Mouse (Mus musculus) erythroid progenitor cell, adult 5-6 weeks (primary cell): ENCODE data around the gene Tbc1d22a. TPM values are rescaled to one million over a fixed set of nuclear protein-coding genes. Genes with fewer than 3 reads are reported as not detected.

ENCODE experiments used
- ATAC-seq: replicated peaks from 2 replicates; pipeline ENCODE4 v1.8.0; 2016; ENCODE audit warnings: moderate number of reproducible peaks, mild to moderate bottlenecking, moderate TSS enrichment, inconsistent platforms; ENCODE audit not compliant: poor library complexity, low FRiP score, severe bottlenecking
- total RNA-seq, 2 experiments: library from RNA; stranded (forward) in 1 of 2; stranded (reverse) in 1 of 2; fragments of 150-400 nt in 1 of 2; fragments of 186-747, 209-891 nt in 1 of 2; gene quantifications; 2 replicates each; pipeline versions ENCODE4 v1.2.3 to v1.2.4; 2015 to 2017; ENCODE audit warnings: low replicate concordance in 2 of 2

Gene Tbc1d22a
- total RNA-seq, 2 experiments from 2014 or later = 9.2 to 12.9 TPM

GRCm38 (mm10) chr15:86229623-86230022 lies 15.4 kb downstream of the Tbc1d22a start:
- no peak for ATAC-seq

- ATAC-seq = no peak
Measured at GRCm38 (mm10) chr15:86231170-86231569, 16.9 kb downstream of the Tbc1d22a start.

GRCm38 (mm10) chr15:86231831-86232512 lies 17.7 kb downstream of the Tbc1d22a start:
- no peak for ATAC-seq

GRCm38 (mm10) chr15:86234001-86234400 lies 19.7 kb downstream of the Tbc1d22a start:
- no peak for ATAC-seq

GRCm38 (mm10) chr15:86234517-86235441 lies 20.5 kb downstream of the Tbc1d22a start:
- no peak for ATAC-seq

- ATAC-seq = 0 out of 2 replicates have a peak, but pooled peaks have one; percentile 43
Measured at GRCm38 (mm10) chr15:86236252-86236651, 22.0 kb downstream of the Tbc1d22a start.

GRCm38 (mm10) chr15:86238076-86238475 lies 23.8 kb downstream of the Tbc1d22a start:
- ATAC-seq = no peak

GRCm38 (mm10) chr15:86239068-86239467 lies 24.8 kb downstream of the Tbc1d22a start:
- no peak for ATAC-seq

GRCm38 (mm10) chr15:86239801-86240200 lies 25.5 kb downstream of the Tbc1d22a start:
- ATAC-seq = 0 out of 2 replicates have a peak, but pooled peaks have one; percentile 46

- ATAC-seq = no peak
Measured at GRCm38 (mm10) chr15:86243708-86244107, 29.4 kb downstream of the Tbc1d22a start.

- ATAC-seq = no peak
Measured at GRCm38 (mm10) chr15:86244380-86244779, 30.1 kb downstream of the Tbc1d22a start.

GRCm38 (mm10) chr15:86250269-86250668 lies 36.0 kb downstream of the Tbc1d22a start:
- no peak for ATAC-seq

GRCm38 (mm10) chr15:86252130-86252529 lies 37.9 kb downstream of the Tbc1d22a start:
- no peak for ATAC-seq

GRCm38 (mm10) chr15:86252684-86253083 lies 38.4 kb downstream of the Tbc1d22a start:
- ATAC-seq = no peak

- ATAC-seq = no peak
Measured at GRCm38 (mm10) chr15:86253411-86253810, 39.2 kb downstream of the Tbc1d22a start.

GRCm38 (mm10) chr15:86256201-86256600 lies 41.9 kb downstream of the Tbc1d22a start:
- no peak for ATAC-seq

GRCm38 (mm10) chr15:86256728-86257179 lies 42.5 kb downstream of the Tbc1d22a start:
- no peak for ATAC-seq

- ATAC-seq = no peak
Measured at GRCm38 (mm10) chr15:86257916-86258685, 43.8 kb downstream of the Tbc1d22a start.

- ATAC-seq = no peak
Measured at GRCm38 (mm10) chr15:86259233-86259632, 45.0 kb downstream of the Tbc1d22a start.

GRCm38 (mm10) chr15:86260111-86260510 lies 45.9 kb downstream of the Tbc1d22a start:
- ATAC-seq = no peak
